Mouse (Mus musculus) intestine, embryonic 15.5 days (tissue): ENCODE results near the gene Ift88. TPM values are rescaled to one million over a fixed set of nuclear protein-coding genes. Genes with fewer than 3 reads are reported as not detected.

Experiments
- ATAC-seq: fragments of 200-750 bp; cut with Nextera tagmentation; 2 replicates; pipeline ENCODE4 v1.8.0; 2017; ENCODE audit warnings: moderate TSS enrichment, moderate library complexity
- H3K27ac ChIP-seq: fragments of 300-500 bp; sonication (generic); 2 replicates; pipeline ENCODE4 v1.5.1; 2015; ENCODE audit warnings: mild to moderate bottlenecking, inconsistent platforms
- H3K27me3 ChIP-seq: fragments of 300-500 bp; sonication (generic); replicated peaks from 2 replicates; pipeline ENCODE4 v1.6.1; 2015; ENCODE audit warnings: inconsistent platforms
- H3K36me3 ChIP-seq: fragments of 300-500 bp; sonication (generic); 2 replicates; pipeline ENCODE4 v1.6.1; 2015; ENCODE audit warnings: inconsistent platforms
- H3K4me1 ChIP-seq: fragments of 300-500 bp; sonication (generic); replicated peaks from 2 replicates; pipeline ENCODE4 v1.6.1; 2015; ENCODE audit warnings: inconsistent platforms
- H3K4me2 ChIP-seq: fragments of 300-500 bp; sonication (generic); replicated peaks from 2 replicates; pipeline ENCODE4 v1.6.1; 2015; ENCODE audit warnings: mild to moderate bottlenecking, inconsistent platforms
- H3K4me3 ChIP-seq: fragments of 300-500 bp; sonication (generic); replicated peaks from 2 replicates; pipeline ENCODE4 v1.5.1; 2015; ENCODE audit warnings: inconsistent platforms
- H3K9ac ChIP-seq: fragments of 300-500 bp; sonication (generic); 2 replicates; pipeline ENCODE4 v1.6.1; 2015; ENCODE audit warnings: inconsistent platforms
- H3K9me3 ChIP-seq: fragments of 300-500 bp; sonication (generic); 2 replicates; pipeline ENCODE4 v1.6.1; 2016; ENCODE audit warnings: inconsistent platforms
- WGBS: fragments of 180-500 bp; shearing (Covaris S2); methylation state at CpG from one replicate; pipeline ENCODE4 v1.1.7; 2015; 5-methylcytosine and 5-hydroxymethylcytosine counted together
- polyA plus RNA-seq: library from polyadenylated mRNA; unstranded; fragments of >200 nt; fragmentation: Nextera tagmentation; extraction: Ambion mirVana; gene quantifications from 2 replicates; pipeline ENCODE4 v1.2.1, GENCODE M21; 2015

Ift88 gene
- polyA plus RNA-seq = 9.4 and 11.9 TPM in 2 replicates

DNA sequence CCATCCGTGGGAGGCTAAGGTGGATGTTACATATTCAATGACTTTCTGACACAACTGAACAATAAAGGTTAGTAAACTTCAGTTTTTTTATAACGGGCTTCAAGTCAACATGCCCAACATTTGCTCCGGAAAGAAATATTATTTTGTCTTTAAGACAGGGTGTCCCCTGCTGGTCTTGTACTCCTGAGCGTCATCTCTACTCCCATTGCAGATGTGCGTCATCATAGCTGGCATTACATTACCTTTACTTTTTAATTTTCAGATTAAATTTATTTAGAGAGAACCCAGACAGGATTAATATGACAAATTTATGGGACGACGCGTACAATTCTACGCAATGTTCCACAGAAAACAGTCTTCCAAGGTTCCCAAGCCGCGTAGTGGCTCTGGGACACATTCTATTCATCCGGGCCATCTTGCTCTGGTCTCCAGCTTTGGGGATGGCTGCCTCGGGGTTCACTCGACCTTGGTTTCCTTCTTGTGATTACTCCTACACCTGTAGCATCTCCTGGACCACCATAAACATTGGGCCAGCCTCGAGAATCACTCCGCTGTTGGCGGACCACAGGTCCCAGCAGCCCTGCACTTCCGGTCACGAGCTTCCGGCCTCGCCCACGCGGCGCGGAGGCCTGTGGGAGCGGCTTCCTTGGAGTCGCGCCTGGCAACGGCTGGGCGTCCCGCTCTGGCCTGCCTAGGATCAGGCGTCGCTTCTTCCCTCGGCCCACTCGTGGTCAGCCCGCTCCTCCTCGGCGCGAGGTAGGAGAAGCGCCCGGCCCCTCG is at the start of gene Ift88:
TSS of gene Ift88 (plus strand) at position 631 of the 780 bp plus-strand sequence.
- peak; percentile 100 for ATAC-seq
- H3K27me3 ChIP-seq = no peaks in the 10 kb centered on the region
- 3% methylated on average over 42 of the region's 42 CpGs for WGBS

GRCm38 (mm10) chr14:57375205-57375604 is 48.7 kb upstream of the Ift88 start:
- Histone ChIP-seq H3K36me3 (no peaks in the 10 kb centered on the region), H3K4me1 (no peaks in the 10 kb centered on the region), H3K27ac (no peak overlapping the region), H3K9ac (no peak overlapping the region), H3K4me2 (no peak overlapping the region), H3K9me3 (no peaks in the 10 kb centered on the region), H3K27me3 (no peaks in the 10 kb centered on the region), H3K4me3 (no peak overlapping the region)
- WGBS = 71% methylated on average over 9 of the region's 9 CpGs
- no peak for ATAC-seq

More for the DNA sequence above, at the start of gene Ift88:
- H3K4me3 ChIP-seq = peak within 1 kb of the TSS; percentile 98
- no peaks in the 10 kb centered on the region for H3K4me1 ChIP-seq
- H3K36me3 ChIP-seq = no peaks in the 10 kb centered on the region
- no peaks in the 10 kb centered on the region for H3K9me3 ChIP-seq
- peak within 1 kb of the TSS; percentile 75 for H3K4me2 ChIP-seq
- peak within 1 kb of the TSS; percentile 59 for H3K27ac ChIP-seq
- peak within 1 kb of the TSS; percentile 82 for H3K9ac ChIP-seq

DNA sequence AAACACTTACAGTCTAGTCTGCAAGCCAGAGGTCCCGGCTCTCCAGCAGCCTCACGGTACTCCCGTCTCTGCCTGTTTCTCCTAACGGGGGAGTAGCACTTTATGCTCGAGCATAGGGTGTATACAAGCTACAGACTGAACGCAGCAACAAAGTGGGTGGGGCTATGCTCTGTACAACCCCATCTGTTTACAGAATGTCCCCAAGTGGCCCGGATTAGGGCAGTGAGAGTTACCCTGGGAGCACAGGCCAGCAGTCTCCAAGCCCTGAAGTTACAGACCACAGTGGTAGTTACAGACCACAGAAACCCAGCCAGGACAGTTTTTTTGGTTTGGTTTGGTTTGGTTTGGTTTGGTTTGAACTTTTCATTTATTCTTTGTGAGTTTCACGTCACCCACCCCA is 47.8 kb upstream of the Ift88 start:
- Histone ChIP-seq H3K27ac (no peak overlapping the region), H3K4me1 (no peaks in the 10 kb centered on the region), H3K9ac (no peak overlapping the region), H3K9me3 (no peaks in the 10 kb centered on the region), H3K27me3 (no peaks in the 10 kb centered on the region), H3K36me3 (no peaks in the 10 kb centered on the region), H3K4me3 (no peak overlapping the region), H3K4me2 (no peak overlapping the region)
- no peak for ATAC-seq
- 69% methylated on average over 8 of the region's 8 CpGs for WGBS

DNA sequence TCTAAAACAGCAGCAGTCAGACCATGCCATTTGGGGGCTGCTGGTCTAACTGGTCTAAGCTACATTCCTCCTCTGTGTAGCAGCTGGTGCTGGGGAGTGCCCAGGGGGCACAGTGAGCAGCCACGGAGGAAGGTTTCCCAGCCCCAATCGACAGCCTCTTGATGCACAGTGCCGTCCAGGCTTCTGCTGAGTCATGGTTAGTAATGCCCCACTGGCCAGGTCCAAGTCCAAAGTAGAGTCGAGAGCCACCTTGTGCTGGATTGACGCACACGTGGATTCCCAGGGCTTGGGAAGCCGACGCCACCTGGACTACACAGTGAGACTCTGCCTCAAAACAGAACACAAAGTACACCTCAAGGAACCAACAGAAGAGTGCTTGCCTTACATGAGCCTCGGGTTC is 46.9 kb upstream of the Ift88 start:
- H3K27ac ChIP-seq = no peak overlapping the region

GRCm38 (mm10) chr14:57377531-57377930 is 46.3 kb upstream of the Ift88 start:
- Histone ChIP-seq H3K4me2 (no peak overlapping the region), H3K9me3 (no peaks in the 10 kb centered on the region), H3K27me3 (no peaks in the 10 kb centered on the region), H3K36me3 (no peaks in the 10 kb centered on the region), H3K4me3 (no peak overlapping the region), H3K4me1 (no peaks in the 10 kb centered on the region), H3K9ac (no peak overlapping the region), H3K27ac (no peak overlapping the region)
- ATAC-seq = no peak
- whole genome bisulfite sequencing = 73% methylated on average over 5 of the region's 5 CpGs

More for the DNA sequence above, 46.9 kb upstream of the Ift88 start:
- H3K9me3 ChIP-seq = no peaks in the 10 kb centered on the region
- ATAC-seq = peak; percentile 71
- WGBS = 72% methylated on average over 9 of the region's 9 CpGs
- no peaks in the 10 kb centered on the region for H3K27me3 ChIP-seq
- H3K4me3 ChIP-seq = no peak overlapping the region
- H3K9ac ChIP-seq = no peak overlapping the region
- no peaks in the 10 kb centered on the region for H3K4me1 ChIP-seq
- H3K36me3 ChIP-seq = no peaks in the 10 kb centered on the region
- no peak overlapping the region for H3K4me2 ChIP-seq

GRCm38 (mm10) chr14:57385667-57386066 is 38.2 kb upstream of the Ift88 start:
- H3K9me3 ChIP-seq = no peaks in the 10 kb centered on the region
- H3K4me2 ChIP-seq = no peak overlapping the region
- H3K4me3 ChIP-seq = no peak overlapping the region
- H3K27ac ChIP-seq = 0 out of 2 replicates have a peak overlapping the region, but pooled peaks have one; percentile 3
- H3K9ac ChIP-seq = no peak overlapping the region
- H3K36me3 ChIP-seq = no peaks in the 10 kb centered on the region
- ATAC-seq = peak; percentile 54; the same call in 1 of the 2 replicates
- H3K27me3 ChIP-seq = no peaks in the 10 kb centered on the region
- 56% methylated on average over 5 of the region's 5 CpGs for WGBS
- H3K4me1 ChIP-seq = no peaks in the 10 kb centered on the region

GRCm38 (mm10) chr14:57386758-57387561 is 36.9 kb upstream of the Ift88 start:
- WGBS = 56% methylated on average over 14 of the region's 14 CpGs
- ATAC-seq = peak; percentile 76
- Histone ChIP-seq H3K9me3 (no peaks in the 10 kb centered on the region), H3K4me2 (no peak overlapping the region), H3K36me3 (no peaks in the 10 kb centered on the region), H3K9ac (no peak overlapping the region), H3K27ac (peak overlapping the region; percentile 69), H3K4me1 (no peaks in the 10 kb centered on the region), H3K4me3 (no peak overlapping the region), H3K27me3 (no peaks in the 10 kb centered on the region)

DNA sequence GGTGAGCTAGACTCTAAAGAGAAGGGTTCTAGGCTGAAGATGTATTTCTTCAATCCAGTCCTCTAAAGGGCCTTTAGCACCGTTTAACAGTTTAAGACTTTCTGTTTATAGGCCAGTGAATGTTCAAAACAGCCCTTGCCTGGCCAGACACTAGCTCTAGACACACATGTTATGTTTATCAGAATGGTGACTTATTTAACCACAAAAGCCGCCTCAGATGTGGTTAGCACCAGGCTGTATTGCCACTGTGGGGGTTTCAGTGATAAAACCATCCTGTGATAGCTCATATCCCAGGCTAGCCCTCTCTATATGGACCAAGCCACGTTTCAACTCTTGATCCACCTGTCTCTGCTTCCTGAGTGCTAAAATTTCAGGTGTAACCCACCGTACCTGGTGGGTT is 32.2 kb upstream of the Ift88 start:
- no peak for ATAC-seq
- peak overlapping the region; percentile 66; the same call in 1 of the 2 replicates for H3K27ac ChIP-seq
- H3K36me3 ChIP-seq = no peaks in the 10 kb centered on the region
- no peaks in the 10 kb centered on the region for H3K4me1 ChIP-seq
- 66% methylated on average over 4 of the region's 4 CpGs for WGBS
- no peak overlapping the region for H3K9ac ChIP-seq
- no peaks in the 10 kb centered on the region for H3K27me3 ChIP-seq
- no peak overlapping the region for H3K4me2 ChIP-seq
- H3K4me3 ChIP-seq = no peak overlapping the region
- no peaks in the 10 kb centered on the region for H3K9me3 ChIP-seq

DNA sequence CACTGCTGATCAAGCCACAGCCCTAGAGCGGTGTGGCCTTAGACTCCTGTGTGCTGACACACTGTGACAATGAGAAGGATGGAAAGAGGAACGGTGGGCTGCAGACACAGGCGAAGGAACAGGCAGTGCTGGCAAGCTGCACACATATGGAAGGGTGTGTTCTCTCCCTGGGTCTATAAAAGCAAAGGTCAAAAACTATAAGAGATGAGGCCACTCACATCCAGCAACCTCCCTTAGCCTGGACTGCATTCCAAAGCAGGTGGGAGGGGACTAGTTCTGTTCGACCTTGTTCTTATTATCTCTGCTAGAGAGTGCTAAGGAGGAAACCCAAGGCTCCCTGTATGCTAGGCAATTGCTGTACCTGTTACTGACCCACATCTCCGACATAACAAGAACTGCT is 31.6 kb upstream of the Ift88 start:
- H3K36me3 ChIP-seq = no peaks in the 10 kb centered on the region
- 45% methylated on average over 5 of the region's 5 CpGs for WGBS
- ATAC-seq = peak; percentile 89
- no peaks in the 10 kb centered on the region for H3K4me1 ChIP-seq
- H3K27me3 ChIP-seq = no peaks in the 10 kb centered on the region
- peak overlapping the region; percentile 66 for H3K27ac ChIP-seq
- H3K4me2 ChIP-seq = peak overlapping the region; percentile 36
- no peaks in the 10 kb centered on the region for H3K9me3 ChIP-seq
- H3K9ac ChIP-seq = peak overlapping the region; percentile 31; the same call in 1 of the 2 replicates
- H3K4me3 ChIP-seq = no peak overlapping the region

GRCm38 (mm10) chr14:57395470-57395869 is 28.4 kb upstream of the Ift88 start:
- ATAC-seq = no peak
- H3K4me2 ChIP-seq = no peak overlapping the region
- H3K9me3 ChIP-seq = no peaks in the 10 kb centered on the region
- no peaks in the 10 kb centered on the region for H3K36me3 ChIP-seq
- peaks cover 7% of the 10 kb centered on the region; the same call in 1 of the 2 replicates for H3K4me1 ChIP-seq
- no peak overlapping the region for H3K9ac ChIP-seq
- no peak overlapping the region for H3K4me3 ChIP-seq
- no peak overlapping the region for H3K27ac ChIP-seq
- no peaks in the 10 kb centered on the region for H3K27me3 ChIP-seq
- WGBS = 61% methylated on average over 2 of the region's 2 CpGs

- no peak for ATAC-seq
- Histone ChIP-seq H3K4me1 (peaks cover 7% of the 10 kb centered on the region; the same call in 1 of the 2 replicates), H3K27me3 (no peaks in the 10 kb centered on the region), H3K9me3 (no peaks in the 10 kb centered on the region), H3K36me3 (no peaks in the 10 kb centered on the region), H3K9ac (peak overlapping the region; percentile 82; the same call in 1 of the 2 replicates), H3K27ac (peak overlapping the region; percentile 45; the same call in 1 of the 2 replicates), H3K4me3 (0 out of 2 replicates have a peak overlapping the region, but pooled peaks have one; percentile 72), H3K4me2 (peak overlapping the region; percentile 87)
- WGBS = 74% methylated on average over 5 of the region's 5 CpGs
Measured at GRCm38 (mm10) chr14:57397221-57397620, 26.6 kb upstream of the Ift88 start.

- peaks cover 7% of the 10 kb centered on the region; the same call in 1 of the 2 replicates for H3K4me1 ChIP-seq
- WGBS = 3% methylated on average over 43 of the region's 43 CpGs
- no peaks in the 10 kb centered on the region for H3K36me3 ChIP-seq
- H3K27me3 ChIP-seq = no peaks in the 10 kb centered on the region
- peak within 1 kb of the TSS; percentile 81 for H3K27ac ChIP-seq
- no peaks in the 10 kb centered on the region for H3K9me3 ChIP-seq
- peak within 1 kb of the TSS; percentile 82 for H3K9ac ChIP-seq
- H3K4me2 ChIP-seq = peak within 1 kb of the TSS; percentile 87
- peak within 1 kb of the TSS; percentile 72 for H3K4me3 ChIP-seq
- ATAC-seq = peak; percentile 99
Measured at GRCm38 (mm10) chr14:57398065-57398757, 25.7 kb upstream of the Ift88 start, which contains the start of gene Cryl1. Gene Cryl1, minus strand, starts transcription at chr14:57398529.
